Mouse (Mus musculus) midbrain, embryonic 10.5 days (tissue): Measurements from ENCODE around the gene Cdkal1. TPM values are rescaled to one million over a fixed set of nuclear protein-coding genes. Genes with fewer than 3 reads are reported as not detected.

Source experiments
- DNase-seq: peaks from one replicate; pipeline ENCODE4 v3.0.0-alpha.2; 2017; ENCODE audit warnings: low spot score
- H3K27ac ChIP-seq: fragments of 300-500 bp; sonication (generic); replicated peaks from 2 replicates; pipeline ENCODE4 v1.5.1; 2016; ENCODE audit warnings: mild to moderate bottlenecking
- H3K27me3 ChIP-seq: fragments of 300-500 bp; sonication (generic); 2 replicates; pipeline ENCODE4 v1.6.1; 2016; ENCODE audit warnings: low read depth, mild to moderate bottlenecking; ENCODE audit not compliant: poor library complexity, severe bottlenecking
- H3K36me3 ChIP-seq: fragments of 300-500 bp; sonication (generic); 2 replicates; pipeline ENCODE4 v1.6.1; 2016; ENCODE audit warnings: mild to moderate bottlenecking, moderate library complexity
- H3K4me1 ChIP-seq: fragments of 300-500 bp; sonication (generic); 2 replicates; pipeline ENCODE4 v1.6.1; 2016
- H3K4me3 ChIP-seq: fragments of 300-500 bp; sonication (generic); 2 replicates; pipeline ENCODE4 v1.5.1; 2016; ENCODE audit warnings: mild to moderate bottlenecking, moderate library complexity
- H3K9me3 ChIP-seq: fragments of 300-500 bp; sonication (generic); replicated peaks from 2 replicates; pipeline ENCODE4 v1.6.1; 2016; ENCODE audit warnings: mild to moderate bottlenecking
- WGBS: fragments of 180-500 bp; shearing (Covaris S2); methylation state at CpG from one replicate; pipeline ENCODE4 v1.1.7; 2016; 5-methylcytosine and 5-hydroxymethylcytosine counted together
- polyA plus RNA-seq: library from polyadenylated mRNA; unstranded; fragments of >200 nt; fragmentation: Nextera tagmentation; extraction: Ambion mirVana; gene quantifications from 2 replicates; pipeline ENCODE4 v1.2.1, GENCODE M21; 2016

The Cdkal1 gene
- polyA plus RNA-seq, 1 experiment from 2014 or later: 32.7 TPM

GRCm38 (mm10) chr13:29805296-29805695 is 50.2 kb downstream of the Cdkal1 start:
- Histone ChIP-seq H3K27ac (no peak overlapping the region), H3K27me3 (no peaks in the 10 kb centered on the region), H3K4me1 (no peaks in the 10 kb centered on the region; the same call in 1 of the 2 replicates), H3K9me3 (no peaks in the 10 kb centered on the region), H3K4me3 (no peak overlapping the region), H3K36me3 (no peaks in the 10 kb centered on the region)
- 95% methylated on average over 1 of the region's 1 CpGs for WGBS
- DNase-seq: no peak

GRCm38 (mm10) chr13:29804034-29804433 is 51.4 kb downstream of the Cdkal1 start:
- Histone ChIP-seq H3K27me3 (no peaks in the 10 kb centered on the region), H3K4me1 (no peaks in the 10 kb centered on the region; the same call in 1 of the 2 replicates), H3K9me3 (no peaks in the 10 kb centered on the region), H3K4me3 (no peak overlapping the region), H3K36me3 (no peaks in the 10 kb centered on the region), H3K27ac (no peak overlapping the region)
- DNase-seq: no peak
- 81% methylated on average over 6 of the region's 6 CpGs for WGBS

GRCm38 (mm10) chr13:29802699-29803098 is 52.8 kb downstream of the Cdkal1 start:
- no peak for DNase-seq
- H3K27me3 ChIP-seq: no peaks in the 10 kb centered on the region
- no peak overlapping the region for H3K27ac ChIP-seq
- H3K9me3 ChIP-seq: no peaks in the 10 kb centered on the region
- no peaks in the 10 kb centered on the region; the same call in 1 of the 2 replicates for H3K4me1 ChIP-seq
- H3K4me3 ChIP-seq: no peak overlapping the region
- no peaks in the 10 kb centered on the region for H3K36me3 ChIP-seq

DNA sequence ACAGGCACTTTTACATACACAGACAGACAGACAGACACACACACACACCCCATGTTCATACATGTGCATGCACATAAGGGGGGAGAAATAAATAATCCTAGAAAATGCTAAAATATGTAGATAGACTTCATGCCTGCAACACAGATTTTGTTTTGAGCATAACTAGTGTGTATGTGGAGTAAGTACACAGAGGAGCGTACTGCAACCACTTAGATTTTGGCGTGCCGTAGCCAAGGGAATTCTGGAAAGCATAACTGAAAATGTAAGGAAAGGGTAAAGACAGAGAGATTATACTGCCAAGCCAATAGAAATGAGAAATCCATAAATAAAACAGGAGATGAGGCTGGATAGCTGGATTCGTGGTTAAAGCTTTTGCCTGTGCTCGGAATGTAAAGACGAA is 55.4 kb downstream of the Cdkal1 start:
- H3K27me3 ChIP-seq: no peaks in the 10 kb centered on the region
- H3K9me3 ChIP-seq: no peaks in the 10 kb centered on the region
- DNase-seq: no peak
- no peaks in the 10 kb centered on the region for H3K36me3 ChIP-seq
- no peak overlapping the region for H3K27ac ChIP-seq
- H3K4me1 ChIP-seq: no peaks in the 10 kb centered on the region; the same call in 1 of the 2 replicates
- H3K4me3 ChIP-seq: no peak overlapping the region
- 94% methylated on average over 6 of the region's 6 CpGs for WGBS

- Histone ChIP-seq H3K9me3 (no peaks in the 10 kb centered on the region), H3K4me3 (no peak overlapping the region), H3K27ac (no peak overlapping the region), H3K4me1 (no peaks in the 10 kb centered on the region; the same call in 1 of the 2 replicates), H3K27me3 (no peaks in the 10 kb centered on the region), H3K36me3 (no peaks in the 10 kb centered on the region)
- 76% methylated on average over 4 of the region's 4 CpGs for WGBS
- DNase-seq: no peak
Measured at GRCm38 (mm10) chr13:29792112-29792511, 63.4 kb downstream of the Cdkal1 start.

- Histone ChIP-seq H3K4me1 (no peaks in the 10 kb centered on the region; the same call in 1 of the 2 replicates), H3K4me3 (no peak overlapping the region), H3K27ac (no peak overlapping the region), H3K27me3 (no peaks in the 10 kb centered on the region), H3K9me3 (no peaks in the 10 kb centered on the region), H3K36me3 (no peaks in the 10 kb centered on the region)
- 87% methylated on average over 6 of the region's 6 CpGs for WGBS
- DNase-seq: no peak
Measured at GRCm38 (mm10) chr13:29791439-29791838, 64.0 kb downstream of the Cdkal1 start.

DNA sequence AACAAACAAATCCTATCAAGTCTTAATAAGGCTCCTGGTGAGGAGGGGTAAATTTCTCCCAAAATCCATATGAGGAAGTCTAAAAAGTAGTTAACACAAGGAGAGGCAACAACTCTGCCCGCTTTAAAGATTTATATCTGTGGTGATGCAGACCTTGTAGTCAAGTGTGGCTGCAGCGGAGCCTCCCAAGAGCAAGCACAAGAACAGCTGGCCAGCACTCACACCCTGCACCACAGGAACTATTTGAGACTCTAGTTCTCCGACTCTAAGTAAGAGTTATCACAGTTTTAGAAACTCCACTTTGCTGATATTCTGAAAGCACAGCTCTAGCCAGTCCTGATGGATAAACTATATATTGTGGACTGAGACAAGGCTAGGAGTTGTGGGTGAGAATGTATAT is 68.5 kb downstream of the Cdkal1 start:
- no peak for DNase-seq
- Histone ChIP-seq H3K9me3 (no peaks in the 10 kb centered on the region), H3K4me3 (no peak overlapping the region), H3K4me1 (no peaks in the 10 kb centered on the region), H3K27me3 (no peaks in the 10 kb centered on the region), H3K36me3 (no peaks in the 10 kb centered on the region), H3K27ac (no peak overlapping the region)
- 90% methylated on average over 3 of the region's 3 CpGs for WGBS

DNA sequence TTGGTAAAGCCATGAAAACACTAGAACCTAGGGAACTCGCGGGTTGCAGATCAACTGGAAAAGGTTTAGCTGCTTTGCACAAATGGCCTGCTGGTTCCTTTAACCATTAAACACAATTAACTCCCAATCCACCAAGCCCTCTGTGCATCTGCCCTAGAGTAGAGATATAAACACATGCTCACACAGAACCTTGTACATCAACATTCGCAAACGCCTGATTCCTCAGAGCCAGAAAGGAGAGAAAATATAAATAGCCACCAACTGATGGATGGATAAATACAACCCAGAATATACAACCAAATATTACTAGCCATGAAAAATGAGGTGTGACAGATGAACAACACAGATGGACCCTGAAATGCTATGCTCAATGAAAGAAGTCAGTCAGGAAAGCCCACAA is 70.6 kb downstream of the Cdkal1 start:
- H3K4me1 ChIP-seq: no peaks in the 10 kb centered on the region
- H3K27me3 ChIP-seq: no peaks in the 10 kb centered on the region
- no peaks in the 10 kb centered on the region for H3K36me3 ChIP-seq
- WGBS: 91% methylated on average over 4 of the region's 4 CpGs
- no peak overlapping the region for H3K27ac ChIP-seq
- no peak overlapping the region for H3K4me3 ChIP-seq
- no peak for DNase-seq
- no peaks in the 10 kb centered on the region for H3K9me3 ChIP-seq

DNA sequence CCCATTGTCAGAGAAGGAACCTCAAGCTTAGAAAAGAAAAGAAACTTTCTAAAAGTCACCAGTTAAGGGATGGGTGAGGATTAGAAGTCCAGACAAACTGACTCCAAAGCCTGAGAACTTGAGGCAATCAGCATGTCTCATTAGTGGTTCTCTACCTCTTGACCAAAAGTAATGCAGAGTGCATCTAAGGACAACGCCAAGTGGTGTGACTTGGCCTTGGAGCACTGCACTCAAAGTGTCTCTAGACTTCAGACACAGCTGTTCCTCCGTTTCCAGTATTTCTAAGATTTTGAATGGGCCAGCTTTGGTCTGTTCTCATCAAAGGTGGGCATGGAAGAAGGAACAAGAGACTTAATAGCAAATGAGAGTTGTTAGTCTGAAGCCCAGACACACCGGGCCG is 74.1 kb downstream of the Cdkal1 start:
- no peak overlapping the region for H3K27ac ChIP-seq
- no peaks in the 10 kb centered on the region for H3K36me3 ChIP-seq
- no peaks in the 10 kb centered on the region for H3K27me3 ChIP-seq
- no peaks in the 10 kb centered on the region for H3K9me3 ChIP-seq
- no peaks in the 10 kb centered on the region for H3K4me1 ChIP-seq
- 92% methylated on average over 4 of the region's 4 CpGs for WGBS
- no peak for DNase-seq
- no peak overlapping the region for H3K4me3 ChIP-seq

GRCm38 (mm10) chr13:29780713-29781112 is 74.8 kb downstream of the Cdkal1 start:
- 66% methylated on average over 6 of the region's 6 CpGs for WGBS
- DNase-seq: no peak
- H3K9me3 ChIP-seq: no peaks in the 10 kb centered on the region
- no peak overlapping the region for H3K4me3 ChIP-seq
- H3K36me3 ChIP-seq: no peaks in the 10 kb centered on the region
- H3K27ac ChIP-seq: no peak overlapping the region
- no peaks in the 10 kb centered on the region for H3K4me1 ChIP-seq
- no peaks in the 10 kb centered on the region for H3K27me3 ChIP-seq

DNA sequence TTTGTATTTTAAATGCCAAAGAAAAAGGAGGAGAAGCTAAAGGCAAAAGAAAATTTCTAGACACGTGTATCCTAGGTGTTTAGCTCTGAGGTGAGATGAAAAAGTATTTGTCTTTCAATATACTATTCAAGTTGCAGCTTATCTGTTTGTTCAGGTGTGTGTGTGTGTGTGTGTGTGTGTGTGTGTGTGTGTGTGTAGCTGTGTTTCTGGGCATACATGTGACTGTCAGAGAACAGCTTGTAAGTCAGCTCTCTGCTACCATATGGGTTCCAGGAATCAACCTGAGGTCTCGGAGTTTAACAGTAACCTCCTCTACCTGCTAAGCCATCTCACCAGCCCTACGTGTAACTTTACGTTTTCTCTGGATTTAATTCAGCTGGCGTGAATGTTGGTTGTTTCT is 76.0 kb downstream of the Cdkal1 start:
- Histone ChIP-seq H3K4me1 (no peaks in the 10 kb centered on the region), H3K27ac (no peak overlapping the region), H3K27me3 (no peaks in the 10 kb centered on the region), H3K36me3 (no peaks in the 10 kb centered on the region), H3K9me3 (no peaks in the 10 kb centered on the region), H3K4me3 (no peak overlapping the region)
- no peak for DNase-seq
- 93% methylated on average over 5 of the region's 5 CpGs for WGBS

DNA sequence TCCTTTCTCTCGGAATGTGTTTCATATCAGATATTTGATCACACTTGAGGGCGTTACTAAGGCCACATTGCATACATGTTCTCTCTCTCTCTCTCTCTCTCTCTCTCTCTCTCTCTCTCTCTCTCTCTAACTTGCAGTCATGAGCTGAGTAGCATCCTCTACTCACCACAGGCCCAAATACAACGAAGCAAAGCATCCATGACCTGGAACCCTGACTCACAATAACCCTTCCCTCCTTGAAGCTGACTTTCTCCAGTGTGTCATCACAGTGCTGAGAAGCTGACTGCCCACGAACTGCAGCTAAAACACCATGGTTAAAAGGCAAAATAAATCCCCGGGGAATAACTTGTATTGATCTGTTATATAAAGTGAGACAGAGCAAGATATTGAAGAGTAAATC is 76.4 kb downstream of the Cdkal1 start:
- no peak for DNase-seq
- 85% methylated on average over 5 of the region's 5 CpGs for WGBS
- Histone ChIP-seq H3K4me1 (no peaks in the 10 kb centered on the region), H3K27ac (no peak overlapping the region), H3K27me3 (no peaks in the 10 kb centered on the region), H3K36me3 (no peaks in the 10 kb centered on the region), H3K9me3 (no peaks in the 10 kb centered on the region), H3K4me3 (no peak overlapping the region)

GRCm38 (mm10) chr13:29778124-29778523 is 77.3 kb downstream of the Cdkal1 start:
- Histone ChIP-seq H3K4me1 (0 out of 2 replicates have a peak, but pooled peaks cover 5% of the 10 kb centered on the region), H3K27ac (no peak overlapping the region), H3K9me3 (no peaks in the 10 kb centered on the region), H3K4me3 (no peak overlapping the region), H3K36me3 (no peaks in the 10 kb centered on the region), H3K27me3 (no peaks in the 10 kb centered on the region)
- 89% methylated on average over 6 of the region's 6 CpGs for WGBS
- DNase-seq: no peak

GRCm38 (mm10) chr13:29777225-29777624 is 78.2 kb downstream of the Cdkal1 start:
- Histone ChIP-seq H3K4me3 (no peak overlapping the region), H3K27me3 (no peaks in the 10 kb centered on the region), H3K4me1 (0 out of 2 replicates have a peak, but pooled peaks cover 5% of the 10 kb centered on the region), H3K36me3 (no peaks in the 10 kb centered on the region), H3K9me3 (no peaks in the 10 kb centered on the region), H3K27ac (no peak overlapping the region)
- DNase-seq: no peak
- 89% methylated on average over 4 of the region's 4 CpGs for WGBS
